Mouse (Mus musculus) lung, adult 2 months (tissue): ENCODE results near the gene Ndufb8.

Source experiments
- CTCF ChIP-seq: fragments of 200-500 bp; IDR thresholded peaks from 2 replicates; pipeline ENCODE4 v1.5.1; 2011; ENCODE audit warnings: mild to moderate bottlenecking, low read length, control low read depth; ENCODE audit not compliant: insufficient read depth
- POLR2A ChIP-seq: fragments of 200-500 bp; IDR thresholded peaks from 2 replicates; pipeline ENCODE4 v1.6.1; 2011; ENCODE audit warnings: low read depth, mild to moderate bottlenecking, control low read depth, low read length, borderline replicate concordance; ENCODE audit errors: extremely low read depth

GRCm38 (mm10) chr19:44590992-44591391, 35.8 kb upstream of the Ndufb8 start:
- no peak for TF ChIP-seq CTCF
- no peak for TF ChIP-seq POLR2A
